Mouse (Mus musculus) adrenal gland, postnatal 0 days (tissue): ENCODE measurements around the gene Rpe. TPM values are rescaled to one million over a fixed set of nuclear protein-coding genes. Genes with fewer than 3 reads are reported as not detected.

Experiments used
- polyA plus RNA-seq: library from polyadenylated mRNA; unstranded; fragments of >200 nt; fragmentation: Nextera tagmentation; extraction: Ambion mirVana; gene quantifications from 2 replicates; pipeline ENCODE4 v1.2.1, GENCODE M21; 2015

The Rpe gene
- 45.7 and 47.2 TPM in 2 replicates for polyA plus RNA-seq

DNA sequence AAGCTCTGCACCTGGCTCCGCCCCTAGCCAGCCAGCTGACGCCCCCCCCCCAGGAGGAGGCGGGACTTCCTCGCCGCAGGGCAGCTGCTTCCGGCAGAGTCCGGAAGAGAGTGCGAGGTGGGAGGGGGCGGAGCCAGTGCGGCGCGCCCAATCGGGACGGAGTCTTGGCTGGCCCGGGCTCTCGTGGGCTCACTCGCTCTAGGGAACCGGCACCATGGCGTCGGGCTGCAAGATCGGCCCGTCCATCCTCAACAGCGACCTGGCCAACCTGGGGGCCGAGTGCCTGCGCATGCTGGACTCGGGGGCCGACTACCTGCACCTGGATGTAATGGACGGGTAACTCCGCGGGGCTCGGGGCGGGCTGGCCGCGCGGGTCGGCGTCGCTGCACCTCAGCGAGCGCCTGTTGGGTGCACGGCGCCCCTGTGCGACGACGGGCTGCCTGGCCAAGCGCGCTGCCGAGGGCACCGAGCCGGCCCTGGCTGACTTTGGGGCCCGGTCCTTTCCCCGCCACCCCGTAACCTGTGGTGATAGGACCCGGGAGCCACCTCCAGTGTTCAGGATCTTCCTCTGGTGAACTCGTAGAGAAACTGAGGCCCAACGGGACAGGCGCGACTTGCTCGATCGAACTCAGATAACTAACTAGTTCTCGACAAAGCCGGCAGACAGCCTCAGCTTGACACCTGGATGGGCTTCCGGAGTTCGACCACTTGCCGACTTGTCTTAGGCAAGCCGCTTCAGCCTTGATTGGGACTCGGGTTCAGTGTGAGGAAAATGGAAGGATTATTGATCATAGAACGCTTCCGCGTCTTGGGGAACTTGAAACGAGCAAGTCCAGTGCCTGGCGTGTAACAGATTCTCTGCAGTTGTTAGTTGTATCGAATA, at the start of gene Rpe:
Gene Rpe, plus strand, starts transcription at position 139 of the 883 bp plus-strand sequence.

Other genes with a start within 250 kb of the Rpe start
- gene Unc80, start 232.5 kb upstream of the Rpe start, polyA plus RNA-seq, result 1.5 and 1.8 TPM in 2 replicates
- gene Kansl1l, start 116.7 kb downstream of the Rpe start, polyA plus RNA-seq, result 9.0 and 10.5 TPM in 2 replicates
- gene Acadl, start 162.4 kb downstream of the Rpe start, polyA plus RNA-seq, result 165 and 321 TPM in 2 replicates
- gene Myl1, start 244.6 kb downstream of the Rpe start, polyA plus RNA-seq, result 57.2 and 107 TPM in 2 replicates